Mouse (Mus musculus): ENCODE measurements at regions not wholly inside any gene's neighbourhood (a gene's known extent, or its start where the extent isn't known, plus 50 kb on each side); places are given as distances from the start of the nearest gene placed in this dataset.
A peak's percentile ranks its signal among the peaks of the same experiment; 100 is the strongest.

GRCm38 (mm10) chr3:48658386-48658785 is 1098.7 kb downstream of the Pcdh18 start:
- no peak for ATAC-seq (ENCODE audit: low FRiP score)
- H3K9me3 ChIP-seq = no peaks in the 10 kb centered on the region
- WGBS = 86% methylated on average over 1 of the region's 1 CpGs
- H3K27ac ChIP-seq = no peak overlapping the region
- no peaks in the 10 kb centered on the region for H3K4me1 ChIP-seq
- no peak overlapping the region for H3K4me3 ChIP-seq (replicated peaks)
- no peaks in the 10 kb centered on the region for H3K36me3 ChIP-seq (replicated peaks)
- no peak overlapping the region for H3K4me2 ChIP-seq
- H3K27me3 ChIP-seq = no peaks in the 10 kb centered on the region
- no peak overlapping the region for H3K9ac ChIP-seq

- no peaks in the 10 kb centered on the region for H3K4me1 ChIP-seq
- H3K9ac ChIP-seq = no peak overlapping the region
- no peak overlapping the region for H3K27ac ChIP-seq
- no peak for ATAC-seq (ENCODE audit: low FRiP score)
- H3K4me2 ChIP-seq = no peak overlapping the region
- WGBS = 85% methylated on average over 4 of the region's 4 CpGs
- no peak overlapping the region for H3K4me3 ChIP-seq (replicated peaks)
- no peaks in the 10 kb centered on the region for H3K36me3 ChIP-seq (replicated peaks)
- H3K27me3 ChIP-seq = no peaks in the 10 kb centered on the region
- no peaks in the 10 kb centered on the region for H3K9me3 ChIP-seq
Observed at GRCm38 (mm10) chr3:48655084-48655483, 1102.0 kb downstream of the Pcdh18 start.

- Histone ChIP-seq H3K4me2 (no peak overlapping the region), H3K9me3 (no peaks in the 10 kb centered on the region), H3K4me3 (replicated peaks) (no peak overlapping the region), H3K4me1 (no peaks in the 10 kb centered on the region), H3K27ac (no peak overlapping the region), H3K27me3 (no peaks in the 10 kb centered on the region), H3K36me3 (replicated peaks) (no peaks in the 10 kb centered on the region), H3K9ac (no peak overlapping the region)
- 49% methylated on average over 3 of the region's 3 CpGs for WGBS
- ATAC-seq (ENCODE audit: low FRiP score) = no peak
Observed at GRCm38 (mm10) chr3:48631889-48632483, 1125.1 kb downstream of the Pcdh18 start.

- Histone ChIP-seq H3K36me3 (replicated peaks) (no peaks in the 10 kb centered on the region), H3K4me3 (replicated peaks) (no peak overlapping the region), H3K4me2 (no peak overlapping the region), H3K9ac (no peak overlapping the region), H3K27me3 (peaks cover 2% of the 10 kb centered on the region; the same call in 1 of the 2 replicates), H3K4me1 (peaks cover 8% of the 10 kb centered on the region), H3K27ac (no peak overlapping the region), H3K9me3 (no peaks in the 10 kb centered on the region)
- ATAC-seq (ENCODE audit: low FRiP score) = no peak
- WGBS = 94% methylated on average over 21 of the region's 21 CpGs
Observed at GRCm38 (mm10) chr3:48608933-48609332, 1148.2 kb downstream of the Pcdh18 start.

DNA sequence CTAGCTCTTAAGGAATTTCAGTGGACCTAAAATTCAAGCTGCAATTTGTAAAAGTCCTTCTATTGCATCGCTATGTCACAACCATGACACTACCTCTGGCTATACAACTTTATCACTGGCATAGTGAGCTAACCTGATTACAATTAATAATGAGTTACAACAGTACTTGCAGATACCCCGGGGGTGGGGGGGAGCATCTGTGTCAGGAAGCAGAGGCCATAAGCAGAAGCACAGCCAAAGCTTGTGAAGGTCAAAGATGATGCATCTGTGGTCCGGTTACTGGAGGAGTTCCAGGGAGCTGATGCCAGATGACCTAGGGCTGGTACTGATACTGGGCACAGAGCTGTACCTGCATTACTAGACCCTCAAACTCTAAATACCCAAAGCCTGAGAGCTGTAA is 1152.3 kb downstream of the Pcdh18 start:
- Histone ChIP-seq H3K27ac (no peak overlapping the region), H3K36me3 (replicated peaks) (no peaks in the 10 kb centered on the region)

GRCm38 (mm10) chr3:48587341-48587740 is 1169.8 kb downstream of the Pcdh18 start:
- Histone ChIP-seq H3K36me3 (replicated peaks) (no peaks in the 10 kb centered on the region), H3K9me3 (no peaks in the 10 kb centered on the region), H3K9ac (no peak overlapping the region), H3K4me2 (no peak overlapping the region), H3K27ac (no peak overlapping the region), H3K4me1 (peaks cover 7% of the 10 kb centered on the region; the same call in 1 of the 2 replicates), H3K4me3 (replicated peaks) (no peak overlapping the region), H3K27me3 (no peaks in the 10 kb centered on the region)
- no peak for ATAC-seq (ENCODE audit: low FRiP score)
- WGBS = 89% methylated on average over 2 of the region's 2 CpGs

More for the DNA sequence above, 1152.3 kb downstream of the Pcdh18 start:
- ATAC-seq (ENCODE audit: low FRiP score) = no peak
- 65% methylated on average over 3 of the region's 3 CpGs for WGBS
- Histone ChIP-seq H3K4me2 (no peak overlapping the region), H3K9ac (no peak overlapping the region), H3K27me3 (peaks cover 2% of the 10 kb centered on the region; the same call in 1 of the 2 replicates), H3K4me1 (peaks cover 8% of the 10 kb centered on the region), H3K9me3 (no peaks in the 10 kb centered on the region), H3K4me3 (replicated peaks) (no peak overlapping the region)

GRCm38 (mm10) chr3:48586145-48586544 is 1171.0 kb downstream of the Pcdh18 start:
- peaks cover 7% of the 10 kb centered on the region; the same call in 1 of the 2 replicates for H3K4me1 ChIP-seq
- peak; percentile 28; the same call in 1 of the 2 replicates for ATAC-seq (ENCODE audit: low FRiP score)
- H3K27ac ChIP-seq = no peak overlapping the region
- H3K36me3 ChIP-seq (replicated peaks) = no peaks in the 10 kb centered on the region
- H3K4me2 ChIP-seq = no peak overlapping the region
- WGBS = 10% methylated on average over 1 of the region's 1 CpGs
- H3K9ac ChIP-seq = no peak overlapping the region
- no peaks in the 10 kb centered on the region for H3K27me3 ChIP-seq
- no peak overlapping the region for H3K4me3 ChIP-seq (replicated peaks)
- H3K9me3 ChIP-seq = no peaks in the 10 kb centered on the region

- H3K27ac ChIP-seq = no peak overlapping the region
- ATAC-seq (ENCODE audit: low FRiP score) = no peak
Observed at GRCm38 (mm10) chr3:48584340-48584739, 1172.8 kb downstream of the Pcdh18 start.

DNA sequence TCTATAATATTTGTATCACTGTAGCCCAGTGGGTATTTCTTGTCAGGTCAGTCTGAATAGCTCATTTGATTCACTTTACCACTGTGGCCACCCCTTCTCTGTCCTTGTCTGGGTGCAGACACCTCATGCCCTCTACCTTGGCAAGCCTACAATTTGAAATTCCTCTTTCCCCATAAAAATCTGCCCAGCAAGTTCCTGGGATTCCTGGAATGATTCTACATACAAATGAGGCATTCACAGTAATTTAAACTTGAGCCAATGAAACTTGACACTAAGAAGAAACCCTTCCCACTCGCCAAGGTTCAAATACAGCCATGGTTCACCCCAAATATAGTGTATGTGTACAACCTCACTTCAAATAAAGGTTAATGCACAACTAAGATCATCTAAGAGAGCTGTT is 1174.6 kb downstream of the Pcdh18 start:
- Histone ChIP-seq H3K9me3 (no peaks in the 10 kb centered on the region), H3K4me1 (peaks cover 7% of the 10 kb centered on the region; the same call in 1 of the 2 replicates), H3K4me2 (no peak overlapping the region), H3K9ac (no peak overlapping the region), H3K36me3 (replicated peaks) (no peaks in the 10 kb centered on the region), H3K27me3 (no peaks in the 10 kb centered on the region), H3K4me3 (replicated peaks) (no peak overlapping the region), H3K27ac (no peak overlapping the region)
- 68% methylated on average over 1 of the region's 1 CpGs for WGBS
- no peak for ATAC-seq (ENCODE audit: low FRiP score)

More at GRCm38 (mm10) chr3:48584340-48584739, 1172.8 kb downstream of the Pcdh18 start:
- no peak overlapping the region for H3K4me2 ChIP-seq
- no peaks in the 10 kb centered on the region for H3K27me3 ChIP-seq
- H3K4me3 ChIP-seq (replicated peaks) = no peak overlapping the region
- peaks cover 7% of the 10 kb centered on the region; the same call in 1 of the 2 replicates for H3K4me1 ChIP-seq
- H3K9me3 ChIP-seq = no peaks in the 10 kb centered on the region
- no peaks in the 10 kb centered on the region for H3K36me3 ChIP-seq (replicated peaks)
- no peak overlapping the region for H3K9ac ChIP-seq

DNA sequence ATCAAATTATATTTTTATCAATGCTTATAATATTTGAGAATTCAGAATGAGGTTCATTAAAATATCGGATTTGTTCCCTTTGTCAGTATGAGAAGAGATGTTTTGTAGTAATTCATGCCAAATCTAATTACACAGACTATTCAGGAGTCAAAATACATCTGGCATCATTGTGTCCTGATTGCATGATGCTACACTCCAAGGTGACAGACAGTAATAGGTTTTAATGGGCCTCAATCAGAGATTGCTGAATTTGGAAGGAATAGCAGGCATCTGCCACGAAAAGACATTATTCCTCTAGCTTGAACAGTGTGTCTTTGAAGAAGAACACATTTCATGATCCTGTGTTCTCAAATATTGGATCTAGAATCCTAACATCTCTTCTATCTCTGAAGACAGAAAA is 1177.2 kb downstream of the Pcdh18 start:
- no peak overlapping the region for H3K27ac ChIP-seq
- no peak overlapping the region for H3K4me3 ChIP-seq (replicated peaks)
- no peaks in the 10 kb centered on the region for H3K9me3 ChIP-seq
- H3K9ac ChIP-seq = no peak overlapping the region
- H3K36me3 ChIP-seq (replicated peaks) = no peaks in the 10 kb centered on the region
- no peaks in the 10 kb centered on the region for H3K4me1 ChIP-seq
- no peak for ATAC-seq (ENCODE audit: low FRiP score)
- H3K4me2 ChIP-seq = no peak overlapping the region
- 71% methylated on average over 2 of the region's 2 CpGs for WGBS
- no peaks in the 10 kb centered on the region for H3K27me3 ChIP-seq

GRCm38 (mm10) chr3:48579229-48579628 is 1177.9 kb downstream of the Pcdh18 start:
- 65% methylated on average over 1 of the region's 1 CpGs for WGBS
- no peaks in the 10 kb centered on the region for H3K27me3 ChIP-seq
- ATAC-seq (ENCODE audit: low FRiP score) = no peak

DNA sequence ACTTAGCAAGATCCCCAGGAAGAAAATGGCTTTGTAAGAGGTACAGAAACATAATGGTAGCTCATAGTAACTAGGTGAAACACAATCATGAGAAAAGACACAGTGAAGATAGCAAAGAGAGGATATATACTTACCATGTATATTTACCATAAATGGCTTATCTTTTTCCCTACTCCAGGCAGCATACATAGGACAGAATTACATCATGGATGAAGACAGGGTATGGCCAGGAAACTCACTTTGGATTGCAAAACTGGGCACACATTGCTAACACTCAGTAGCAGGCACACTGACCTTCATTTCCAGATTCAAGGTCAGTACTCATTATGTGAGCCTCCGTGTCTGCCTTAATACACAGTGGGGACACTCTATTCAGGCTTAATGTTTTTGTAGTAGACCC is 1210.5 kb downstream of the Pcdh18 start:
- Histone ChIP-seq H3K27me3 (no peaks in the 10 kb centered on the region), H3K36me3 (replicated peaks) (no peaks in the 10 kb centered on the region), H3K27ac (no peak overlapping the region), H3K4me1 (no peaks in the 10 kb centered on the region), H3K9me3 (no peaks in the 10 kb centered on the region), H3K4me3 (replicated peaks) (no peak overlapping the region), H3K4me2 (no peak overlapping the region), H3K9ac (no peak overlapping the region)
- 88% methylated on average over 1 of the region's 1 CpGs for WGBS
- ATAC-seq (ENCODE audit: low FRiP score) = no peak

More at GRCm38 (mm10) chr3:48579229-48579628, 1177.9 kb downstream of the Pcdh18 start:
- Histone ChIP-seq H3K4me3 (replicated peaks) (no peak overlapping the region), H3K27ac (no peak overlapping the region), H3K9ac (no peak overlapping the region), H3K9me3 (no peaks in the 10 kb centered on the region), H3K36me3 (replicated peaks) (no peaks in the 10 kb centered on the region), H3K4me2 (no peak overlapping the region), H3K4me1 (no peaks in the 10 kb centered on the region)

- Histone ChIP-seq H3K4me1 (no peaks in the 10 kb centered on the region; the same call in 1 of the 2 replicates), H3K27ac (no peak overlapping the region), H3K36me3 (replicated peaks) (no peaks in the 10 kb centered on the region), H3K9me3 (no peaks in the 10 kb centered on the region), H3K4me2 (no peak overlapping the region), H3K4me3 (replicated peaks) (no peak overlapping the region), H3K27me3 (no peaks in the 10 kb centered on the region), H3K9ac (no peak overlapping the region)
- WGBS = 9% methylated on average over 3 of the region's 3 CpGs
- ATAC-seq (ENCODE audit: low FRiP score) = peak; percentile 30; the same call in 1 of the 2 replicates
Observed at GRCm38 (mm10) chr3:48515009-48515408, 1242.1 kb downstream of the Pcdh18 start.

All from forebrain, embryonic 12.5 days (tissue).